Mouse (Mus musculus) spleen, adult 12 weeks (tissue): ENCODE data around the gene Slc46a1.
A peak's percentile ranks its signal among the peaks of the same experiment; 100 is the strongest.

Experiments used
- DNase-seq: peaks from one replicate; pipeline ENCODE4 v3.0.0; 2022; ENCODE audit warnings: low spot score

The Slc46a1 gene

DNA sequence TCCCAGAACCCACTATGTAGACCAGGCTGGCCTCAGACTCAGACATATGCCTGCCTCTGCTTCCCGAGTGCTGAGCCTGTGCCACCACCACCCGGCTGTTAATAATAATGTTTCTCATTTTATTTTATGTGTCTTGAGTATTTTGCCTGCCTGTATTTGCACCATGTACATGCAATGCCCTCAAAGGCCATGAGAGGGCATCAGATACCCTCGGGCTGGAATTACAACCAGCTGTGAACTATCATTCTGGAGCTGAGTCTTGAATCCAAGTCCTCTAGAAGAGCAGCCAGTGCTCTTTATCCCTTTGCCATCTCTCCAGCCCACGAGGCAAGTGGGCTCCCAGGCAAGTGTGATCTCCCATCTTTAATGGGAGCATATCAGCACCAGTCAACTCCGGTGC, 10.2 kb upstream of the Slc46a1 start:
- DNase-seq: peak; percentile 8

DNA sequence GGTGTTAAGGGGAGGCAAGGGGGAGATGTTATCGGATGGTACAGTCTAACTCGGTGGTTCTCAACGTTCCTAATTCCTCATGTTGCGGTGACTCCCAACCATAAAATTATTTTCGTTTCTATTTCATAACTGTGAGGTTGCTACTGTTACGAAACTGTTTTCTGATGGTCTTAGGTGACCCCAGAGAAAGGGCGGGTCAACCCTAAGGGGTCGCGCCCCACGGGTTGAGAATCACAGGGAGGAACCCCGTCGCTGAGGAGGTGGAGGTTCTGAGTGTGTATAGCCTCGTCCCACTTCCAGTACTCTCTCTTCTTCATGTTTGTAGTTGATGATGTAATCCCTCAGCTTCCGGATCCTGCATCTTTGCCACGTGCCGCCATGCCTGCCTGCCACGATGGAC, 6.8 kb upstream of the Slc46a1 start:
- DNase-seq: no peak

DNA sequence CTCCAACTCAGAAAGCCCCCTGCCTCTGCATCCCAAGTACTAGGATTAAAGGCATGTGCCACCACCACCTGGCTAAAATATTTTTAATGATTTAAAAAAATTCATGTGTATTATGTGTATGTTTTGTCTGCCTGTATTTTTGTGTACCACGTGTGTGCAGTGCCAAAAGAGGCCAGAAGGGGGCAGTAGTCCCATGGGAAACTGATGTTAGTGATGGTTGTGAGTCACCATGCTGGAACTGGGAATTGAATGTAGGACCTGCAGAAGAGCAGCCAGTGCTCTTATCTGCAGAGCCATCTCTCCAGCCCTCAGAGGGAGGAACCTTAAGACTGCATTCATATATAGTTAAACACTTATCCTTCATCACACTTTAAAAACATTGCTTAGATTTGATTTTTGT, 3.6 kb upstream of the Slc46a1 start:
- DNase-seq: no peak

DNA sequence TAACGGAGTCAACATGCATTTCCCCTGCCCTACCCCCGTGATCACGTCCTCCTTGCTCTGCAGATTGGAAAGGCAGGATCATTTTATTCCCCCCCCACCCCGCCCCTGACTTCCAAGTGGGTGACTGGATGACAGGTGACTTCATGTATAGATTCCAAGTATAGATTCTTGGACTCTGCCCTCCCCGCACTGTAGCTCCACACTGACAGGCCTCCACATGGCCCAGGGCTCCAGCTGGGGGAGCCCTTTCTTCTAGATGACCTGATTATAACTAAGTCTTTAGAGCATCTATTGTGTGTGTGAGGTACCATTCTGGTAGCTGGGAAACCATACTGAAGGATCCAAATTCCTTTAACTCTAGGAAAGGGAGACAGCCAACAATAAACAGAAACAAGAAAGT, 2.8 kb upstream of the Slc46a1 start:
- no peak for DNase-seq

DNA sequence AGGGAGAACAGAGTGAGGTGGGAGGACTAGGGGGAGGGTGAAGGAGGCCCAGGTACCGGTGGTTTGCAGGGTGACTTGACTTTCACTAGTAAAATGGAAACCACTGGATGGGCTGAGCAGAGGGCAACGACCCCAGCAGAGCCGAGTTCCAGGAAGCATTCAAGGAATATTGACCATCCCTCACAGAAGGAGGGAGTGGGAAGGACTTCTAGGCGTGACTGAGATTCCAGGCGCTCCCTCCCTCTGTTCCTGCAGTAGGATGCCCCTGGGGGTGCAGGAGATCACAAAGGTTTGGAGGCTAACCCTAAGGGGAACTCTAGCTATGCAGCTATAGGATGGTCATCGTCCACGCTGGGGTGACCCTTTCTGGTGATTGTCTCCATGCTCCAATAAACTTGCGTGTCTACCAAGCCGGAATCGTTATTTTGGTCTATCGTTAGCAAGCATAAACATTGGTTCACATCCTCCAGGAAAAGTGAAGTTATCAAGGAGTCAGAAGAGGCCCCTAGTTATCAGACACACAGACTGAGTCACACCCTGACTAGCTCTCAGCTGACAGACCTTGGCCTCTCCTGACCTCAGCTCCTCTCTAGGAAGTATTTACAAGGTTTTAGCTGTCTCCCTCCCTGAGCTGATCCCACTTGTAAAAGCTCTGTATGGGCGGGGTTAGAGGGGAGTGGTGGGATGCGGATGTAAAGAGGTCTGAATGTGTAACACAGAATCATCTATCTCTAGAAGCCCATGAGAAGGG, 2.0 kb upstream of the Slc46a1 start:
- no peak for DNase-seq

DNA sequence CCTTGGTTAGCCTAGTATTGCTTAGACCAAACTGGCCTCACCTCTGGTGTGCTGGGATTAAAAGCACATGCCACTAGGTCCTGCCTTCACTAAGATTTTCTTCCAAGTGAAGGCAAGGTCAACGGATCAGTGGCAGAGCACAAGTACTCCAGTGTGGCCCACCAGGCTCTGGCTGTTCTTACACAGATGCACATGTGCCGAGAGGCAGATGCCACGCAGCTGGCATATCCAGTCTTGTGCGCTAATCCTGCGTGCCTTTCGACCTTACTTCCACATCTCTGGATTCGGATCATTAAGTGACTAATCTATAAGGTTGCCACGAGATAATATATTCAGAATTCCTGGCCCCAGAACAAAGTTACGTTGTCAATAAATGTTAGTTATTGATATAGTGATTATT, 381 bp upstream of the Slc46a1 start:
- DNase-seq: no peak

DNA sequence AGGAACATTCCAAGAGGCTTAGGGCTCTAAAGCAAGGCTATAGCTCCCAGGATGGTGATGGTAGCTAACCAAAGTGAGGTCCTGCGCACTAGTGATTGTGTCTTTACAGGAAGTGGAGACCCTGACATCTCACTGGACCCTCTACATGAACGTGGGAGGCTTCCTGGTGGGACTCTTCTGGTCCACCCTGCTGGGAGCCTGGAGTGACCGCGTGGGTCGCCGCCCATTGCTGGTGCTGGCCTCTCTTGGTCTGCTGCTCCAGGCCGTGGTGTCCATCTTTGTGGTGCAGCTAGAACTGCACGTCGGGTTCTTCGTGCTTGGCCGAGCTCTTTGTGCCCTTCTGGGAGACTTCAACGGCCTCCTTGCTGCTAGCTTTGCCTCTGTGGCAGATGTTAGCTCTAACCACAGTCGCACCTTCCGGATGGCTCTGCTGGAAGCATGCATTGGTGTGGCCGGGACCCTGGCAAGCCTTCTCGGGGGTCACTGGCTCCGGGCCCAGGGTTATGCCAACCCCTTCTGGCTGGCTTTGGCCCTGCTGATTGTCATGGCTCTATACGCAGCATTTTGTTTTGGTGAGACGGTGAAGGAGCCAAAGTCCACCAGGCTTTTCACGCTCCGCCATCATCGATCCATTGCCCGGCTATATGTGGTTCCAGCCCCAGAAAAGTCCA, 880 bp downstream of the Slc46a1 start:
- DNase-seq: no peak

DNA sequence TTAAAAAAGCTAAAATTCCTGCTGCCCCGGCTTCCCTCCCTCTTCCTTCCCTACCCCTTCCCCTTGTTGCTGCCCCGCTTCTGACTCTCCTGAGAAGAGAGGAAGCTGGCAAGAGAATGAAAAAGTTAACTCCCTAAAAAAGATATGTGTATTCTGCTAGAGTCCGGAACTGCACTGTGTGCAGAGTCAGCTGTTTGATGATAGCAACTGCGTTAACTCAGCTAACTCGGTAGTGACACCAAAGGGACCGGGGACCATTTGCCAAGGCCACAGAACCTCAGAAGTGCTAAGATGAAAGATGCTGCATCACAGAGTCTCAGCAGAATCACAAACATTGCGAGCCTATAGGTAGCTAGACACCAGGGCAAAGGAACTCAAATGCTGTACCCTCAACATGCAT, 2.0 kb downstream of the Slc46a1 start:
- DNase-seq: no peak

DNA sequence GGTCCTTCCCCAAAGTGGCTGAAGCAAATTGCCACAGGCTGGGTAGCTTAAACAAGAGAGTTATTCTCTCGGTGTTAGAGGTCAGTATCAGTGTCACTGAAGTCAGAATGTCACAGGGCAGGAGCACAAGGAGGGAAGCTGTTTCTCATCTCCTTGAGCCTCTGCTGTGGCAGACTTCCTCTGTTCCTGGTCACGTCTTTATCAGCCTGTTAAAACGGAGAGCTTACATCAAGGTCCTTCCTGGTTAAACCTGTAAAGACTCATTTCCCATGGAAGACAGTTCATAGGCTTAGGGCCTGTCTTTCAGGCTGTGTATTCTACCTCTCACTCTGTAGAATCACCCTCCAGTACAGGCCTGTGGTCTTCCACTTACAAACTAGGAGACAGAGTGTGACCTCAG, 2.4 kb downstream of the Slc46a1 start:
- no peak for DNase-seq

DNA sequence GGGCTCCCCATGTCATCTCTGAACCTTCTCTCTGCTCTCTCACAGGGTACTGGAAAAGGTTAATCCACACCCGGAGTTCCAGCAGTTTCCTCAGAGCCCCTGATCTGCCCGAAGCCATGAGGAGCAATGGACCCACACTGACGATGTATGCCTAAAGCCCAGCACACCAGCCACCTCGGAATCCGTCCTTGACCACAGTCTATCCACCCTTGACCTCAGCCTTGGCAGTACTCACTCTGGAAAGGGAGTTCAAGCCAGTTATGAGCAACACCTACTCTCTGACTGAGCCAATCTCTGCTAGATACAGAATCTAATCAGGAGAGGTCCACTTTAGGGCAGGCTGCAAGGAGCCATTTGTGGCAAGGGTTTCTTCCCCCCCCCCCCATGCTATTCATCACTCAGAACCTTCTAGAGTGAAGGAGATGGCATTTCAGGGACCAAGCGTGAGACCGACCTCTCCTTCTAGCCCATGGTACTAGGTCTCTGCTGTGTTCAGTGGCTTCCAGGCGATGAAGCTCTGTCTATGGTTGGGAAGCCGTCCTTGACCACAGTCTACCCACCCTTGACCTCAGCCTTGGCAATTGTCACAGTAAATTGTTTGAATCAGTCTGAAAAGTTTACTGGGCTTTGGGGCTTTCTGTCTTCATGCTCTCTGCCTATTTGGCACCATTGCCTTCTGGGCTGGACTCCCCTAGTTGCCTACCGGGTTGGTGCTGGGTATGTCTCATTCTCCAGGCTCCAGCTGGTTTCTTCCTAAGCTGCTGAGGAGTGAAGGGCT, 6.0 kb downstream of the Slc46a1 start:
- DNase-seq: no peak

DNA sequence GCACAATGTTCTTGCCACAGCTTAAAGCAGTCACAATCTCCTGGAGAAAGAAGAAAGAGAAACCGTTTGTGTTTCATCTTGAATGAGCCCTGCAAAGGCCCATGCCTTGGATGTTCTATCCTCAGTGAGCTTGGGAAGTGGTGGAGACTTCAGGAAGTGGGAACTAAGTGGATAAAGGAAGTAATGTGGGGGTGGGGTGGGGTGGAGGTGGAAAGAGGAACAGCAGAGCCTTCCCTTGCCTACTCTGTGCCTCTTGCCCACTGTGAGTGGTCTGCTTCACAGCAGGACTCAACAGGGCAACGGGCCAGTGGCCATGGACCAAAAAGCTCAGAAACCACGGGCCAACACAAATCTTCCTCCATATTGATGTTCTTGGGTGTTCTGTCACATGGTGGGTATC, 9.8 kb downstream of the Slc46a1 start:
- no peak for DNase-seq

DNA sequence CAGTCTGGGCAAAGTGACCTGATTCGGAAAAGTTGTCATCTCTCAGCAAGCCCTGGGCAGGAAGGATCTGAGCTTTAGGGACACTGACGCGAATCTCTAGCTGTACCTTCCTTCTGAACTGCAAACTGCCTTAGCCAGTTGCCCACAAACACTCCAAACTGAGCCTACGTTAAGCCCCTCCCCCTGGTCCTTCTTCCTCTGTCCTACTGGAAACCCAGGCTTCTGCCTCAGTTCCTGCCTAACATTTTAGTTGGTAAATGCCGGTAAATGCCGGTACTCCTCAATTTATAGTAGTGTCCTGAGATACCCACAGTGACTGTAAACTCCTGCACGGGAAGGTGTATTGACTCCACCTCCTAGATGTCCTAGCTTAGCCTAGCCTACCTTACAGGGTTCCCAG, 18.1 kb downstream of the Slc46a1 start:
- no peak for DNase-seq

DNA sequence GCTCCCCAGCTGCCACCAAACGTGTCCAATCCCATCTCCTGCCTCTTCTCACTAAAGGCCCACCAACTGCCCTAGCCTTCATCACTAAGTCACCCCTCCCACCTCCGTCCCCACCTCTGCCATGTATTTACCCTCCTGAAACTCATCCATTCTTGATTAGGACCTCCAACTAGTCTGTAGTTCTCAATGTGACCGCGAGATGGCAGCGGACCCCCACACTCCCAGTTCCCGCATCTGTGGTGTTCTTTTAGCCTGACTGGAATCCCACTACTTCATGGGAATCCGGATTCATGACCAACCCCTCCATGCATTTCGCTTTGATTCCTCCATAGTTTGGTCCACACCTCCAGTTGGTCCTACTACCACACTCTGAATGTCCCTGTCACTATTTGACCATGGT, 22.7 kb downstream of the Slc46a1 start:
- peak; percentile 22 for DNase-seq

DNA sequence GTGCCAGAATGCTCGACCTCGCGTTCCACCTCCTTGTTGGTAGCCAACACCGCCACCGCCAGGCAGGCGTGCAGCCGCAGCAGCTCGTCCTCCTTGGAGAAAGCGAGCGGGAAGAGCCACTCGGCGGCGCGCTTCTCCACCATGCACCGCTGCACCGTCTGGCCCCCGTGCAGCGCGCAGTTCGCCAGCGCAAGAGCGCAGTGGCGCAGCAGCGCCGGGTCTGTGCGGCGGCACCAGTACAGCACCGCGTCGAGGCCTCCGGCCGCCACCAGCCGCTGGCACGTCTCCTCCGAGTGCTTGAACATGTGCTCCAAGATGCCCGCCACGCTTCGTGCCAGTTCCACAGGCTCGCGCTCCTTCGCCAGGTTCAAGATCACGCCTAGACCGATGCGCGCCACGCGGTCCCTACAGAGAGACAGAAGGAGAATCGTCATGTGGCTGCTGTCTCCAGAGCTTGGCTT, 25.3 kb downstream of the Slc46a1 start:
- no peak for DNase-seq

DNA sequence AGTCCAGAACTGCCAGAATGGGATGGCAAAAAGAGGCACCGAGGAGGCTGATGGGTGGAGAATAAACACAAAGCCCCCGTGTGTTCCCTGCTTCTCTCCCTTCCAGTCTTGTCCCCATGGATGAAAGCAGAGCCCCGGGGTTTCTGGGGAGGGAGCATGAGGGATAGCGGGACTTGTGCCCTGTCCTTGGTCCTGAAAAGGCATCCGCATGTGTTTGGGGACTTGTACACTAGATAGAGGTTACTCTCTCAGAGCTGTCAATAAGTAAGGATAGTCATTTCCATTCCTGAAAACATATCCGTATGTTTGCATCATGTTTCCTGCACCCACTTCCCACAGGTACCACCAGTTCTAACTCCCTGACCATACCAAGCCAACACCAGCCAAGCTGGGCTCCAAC, 30.4 kb downstream of the Slc46a1 start:
- DNase-seq: no peak

DNA sequence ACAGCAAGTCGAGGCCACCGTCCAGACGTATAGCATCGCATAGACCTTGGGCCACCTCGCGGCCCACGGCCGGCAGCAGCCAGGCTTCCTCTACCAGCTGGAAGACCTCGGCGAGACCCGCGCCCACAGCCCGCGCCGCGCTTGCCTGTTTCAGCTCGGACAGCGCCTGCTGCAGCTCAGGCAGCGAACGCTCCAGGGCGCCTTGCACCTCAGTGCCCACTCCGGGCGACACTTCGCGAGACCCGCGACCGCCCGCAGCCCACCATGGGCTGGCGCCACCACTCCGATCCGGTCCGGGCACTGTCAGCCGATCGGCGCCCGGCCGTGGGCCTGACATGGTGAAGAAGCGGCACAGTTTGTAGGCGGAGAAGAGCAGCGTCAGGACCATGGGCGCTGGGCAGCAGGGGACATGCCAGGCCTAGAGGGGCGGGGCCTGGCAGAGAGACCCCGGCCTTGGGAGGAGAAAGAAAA, 31.6 kb downstream of the Slc46a1 start:
- no peak for DNase-seq

DNA sequence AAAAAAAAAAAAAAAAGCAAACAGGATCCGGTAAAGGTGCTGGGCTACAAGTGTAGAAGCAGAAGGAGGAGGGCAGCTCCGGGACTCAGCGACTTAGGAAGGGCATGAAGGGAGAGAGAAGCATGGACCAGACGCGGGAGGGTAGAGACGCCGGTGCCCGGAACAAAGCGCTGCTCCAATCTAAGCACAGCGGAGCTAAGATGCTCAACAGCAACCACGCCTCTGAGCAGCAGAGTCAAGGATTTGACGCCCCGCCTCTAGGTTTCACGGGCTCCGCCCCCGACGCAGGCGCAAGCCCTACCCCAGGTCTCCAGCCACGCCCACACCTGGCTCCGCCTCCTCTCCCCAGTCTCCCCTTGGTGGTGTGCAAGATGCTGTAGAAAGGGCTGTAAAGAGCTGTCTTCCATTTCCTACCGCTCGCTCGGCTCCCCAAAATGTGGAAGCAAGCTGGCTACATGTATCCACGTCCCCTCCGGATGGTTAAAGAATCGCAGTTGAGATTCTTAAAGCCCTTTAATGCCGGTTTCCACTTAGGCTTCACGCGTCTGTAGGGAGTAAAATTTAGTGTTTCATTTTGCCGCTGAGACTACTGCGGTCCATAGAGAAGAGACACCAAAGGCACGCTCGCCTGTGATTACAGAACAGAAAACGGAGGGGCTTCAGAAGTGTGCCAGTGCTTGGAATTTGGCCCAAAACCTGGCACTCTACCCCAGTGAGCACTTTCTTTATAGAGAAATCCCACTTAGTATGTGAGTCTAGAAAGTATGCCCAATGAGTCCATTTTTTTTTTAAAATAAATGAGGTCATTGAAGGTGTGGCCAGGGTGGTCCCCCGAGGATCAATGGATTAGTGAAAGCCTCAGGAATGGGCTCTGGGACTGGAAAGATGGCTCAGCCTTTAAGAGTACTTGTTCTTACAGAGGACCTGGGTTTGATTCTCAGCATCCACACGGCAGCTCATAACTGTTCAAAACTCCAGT, 32.3 kb downstream of the Slc46a1 start, which contains the start of gene Sarm1:
Gene Sarm1 (minus strand): TSS at position 211 of the 979 bp plus-strand sequence.
- peak; percentile 87 for DNase-seq

DNA sequence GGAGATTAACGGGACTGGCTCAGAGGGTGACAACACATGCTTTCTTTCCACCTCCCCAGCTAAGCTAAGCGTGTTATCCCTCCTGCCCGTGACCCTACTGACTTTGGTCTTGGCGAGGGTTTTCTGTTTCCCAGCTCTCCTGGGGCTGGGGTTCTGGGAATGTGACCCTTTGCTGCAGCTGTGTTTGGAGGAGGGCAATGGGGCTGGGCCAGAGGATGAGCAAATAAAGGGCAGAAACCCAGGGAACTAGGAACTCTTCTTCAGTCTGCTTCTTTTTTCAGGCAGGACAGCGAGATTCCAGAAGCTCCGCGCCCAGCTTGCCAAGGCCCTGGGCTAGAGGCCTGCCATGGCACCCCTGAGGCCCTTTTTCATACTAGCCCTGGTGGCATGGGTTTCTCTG, 33.5 kb downstream of the Slc46a1 start, which contains the start of gene Vtn:
Gene Vtn (plus strand): TSS at position 88 of the 400 bp plus-strand sequence.
- DNase-seq: no peak

DNA sequence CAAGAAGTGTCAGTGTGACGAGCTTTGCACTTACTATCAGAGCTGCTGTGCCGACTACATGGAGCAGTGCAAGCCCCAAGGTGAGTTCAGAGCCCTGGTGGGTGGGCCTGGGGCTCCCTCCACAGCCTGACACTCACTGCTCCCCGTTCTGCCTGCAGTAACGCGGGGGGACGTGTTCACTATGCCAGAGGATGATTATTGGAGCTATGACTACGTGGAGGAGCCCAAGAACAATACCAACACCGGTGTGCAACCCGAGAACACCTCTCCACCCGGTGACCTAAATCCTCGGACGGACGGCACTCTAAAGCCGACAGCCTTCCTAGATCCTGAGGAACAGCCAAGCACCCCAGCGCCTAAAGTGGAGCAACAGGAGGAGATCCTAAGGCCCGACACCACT, 34.0 kb downstream of the Slc46a1 start:
- no peak for DNase-seq

DNA sequence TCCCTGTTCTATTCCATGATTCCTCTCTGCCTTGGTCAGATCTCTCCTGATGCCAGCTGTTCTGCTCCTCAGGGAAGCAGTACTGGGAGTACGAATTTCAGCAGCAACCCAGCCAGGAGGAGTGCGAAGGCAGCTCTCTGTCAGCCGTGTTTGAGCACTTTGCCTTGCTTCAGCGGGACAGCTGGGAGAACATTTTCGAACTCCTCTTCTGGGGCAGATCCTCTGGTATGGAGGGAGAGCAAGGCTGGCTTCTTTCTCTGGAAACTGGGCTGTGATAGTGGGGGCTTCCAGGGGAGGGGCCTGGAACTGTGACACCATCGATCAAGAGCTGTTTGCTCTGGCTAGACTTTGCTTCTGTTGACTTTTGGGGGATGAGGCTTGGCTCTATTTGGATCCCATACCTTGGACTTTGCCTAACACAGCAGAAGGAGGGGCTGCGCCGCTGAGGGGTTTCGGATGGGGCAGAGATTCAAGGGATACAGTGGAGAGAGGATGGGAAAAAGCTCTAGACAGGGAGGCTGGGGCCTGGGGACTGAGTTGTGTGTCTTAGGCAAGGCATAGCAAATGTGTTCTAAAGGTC, 35.2 kb downstream of the Slc46a1 start:
- DNase-seq: no peak

DNA sequence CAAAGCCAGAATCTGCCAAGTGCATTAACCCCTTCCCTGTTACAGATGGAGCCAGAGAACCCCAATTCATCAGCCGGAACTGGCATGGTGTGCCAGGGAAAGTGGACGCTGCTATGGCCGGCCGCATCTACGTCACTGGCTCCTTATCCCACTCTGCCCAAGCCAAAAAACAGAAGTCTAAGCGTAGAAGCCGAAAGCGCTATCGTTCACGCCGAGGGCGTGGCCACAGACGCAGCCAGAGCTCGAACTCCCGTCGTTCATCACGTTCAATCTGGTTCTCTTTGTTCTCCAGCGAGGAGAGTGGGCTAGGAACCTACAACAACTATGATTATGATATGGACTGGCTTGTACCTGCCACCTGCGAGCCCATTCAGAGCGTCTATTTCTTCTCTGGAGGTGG, 36.0 kb downstream of the Slc46a1 start:
- DNase-seq: no peak
